Mouse (Mus musculus): ENCODE data around the gene Syndig1l.

GRCm38 (mm10) chr12:84727434-84727833 is 28.8 kb upstream of the Syndig1l start:
- TF ChIP-seq CTCF (IDR thresholded peaks at IDR 0.05; ENCODE audit: low read depth): no peak
- no peak for TF ChIP-seq EP300 (optimal IDR thresholded peaks at IDR 0.05)

All from stomach, postnatal 0 days (tissue).